Mouse (Mus musculus) stomach, postnatal 0 days (tissue): Measurements from ENCODE around the gene Cysltr1. TPM values are rescaled to one million over a fixed set of nuclear protein-coding genes. Genes with fewer than 3 reads are reported as not detected.

ENCODE experiments used
- ATAC-seq: fragments of 200-750 bp; cut with Nextera tagmentation; 2 replicates; pipeline ENCODE4 v1.8.0; 2017; ENCODE audit not compliant: low FRiP score, low TSS enrichment
- DNase-seq: peaks from one replicate; pipeline ENCODE4 v3.0.0-alpha.2; 2016; ENCODE audit warnings: low spot score
- H3K27ac ChIP-seq: fragments of 300-500 bp; sonication (generic); replicated peaks from 2 replicates; pipeline ENCODE4 v1.5.1; 2014; ENCODE audit warnings: mild to moderate bottlenecking, control low read depth
- H3K27me3 ChIP-seq: fragments of 300-500 bp; sonication (generic); 2 replicates; pipeline ENCODE4 v1.6.1; 2014; ENCODE audit warnings: low read length; ENCODE audit not compliant: control insufficient read depth, insufficient read depth
- H3K36me3 ChIP-seq: fragments of 300-500 bp; sonication (generic); 2 replicates; pipeline ENCODE4 v1.6.1; 2014; ENCODE audit warnings: low read length, mixed read lengths; ENCODE audit not compliant: control insufficient read depth, insufficient read depth
- H3K4me1 ChIP-seq: fragments of 300-500 bp; sonication (generic); replicated peaks from 2 replicates; pipeline ENCODE4 v1.6.1; 2014; ENCODE audit warnings: antibody characterized with exemption; ENCODE audit not compliant: control insufficient read depth, insufficient read depth
- H3K4me2 ChIP-seq: fragments of 300-500 bp; sonication (generic); replicated peaks from 2 replicates; pipeline ENCODE4 v1.6.1; 2014; ENCODE audit warnings: low read depth, mild to moderate bottlenecking, control low read depth, moderate library complexity
- H3K4me3 ChIP-seq: fragments of 300-500 bp; sonication (generic); 2 replicates; pipeline ENCODE4 v1.5.1; 2014; ENCODE audit warnings: low read depth, low read length, control low read depth
- H3K9ac ChIP-seq: fragments of 300-500 bp; sonication (generic); 2 replicates; pipeline ENCODE4 v1.6.1; 2014; ENCODE audit warnings: mild to moderate bottlenecking, low read length, control low read depth, mixed read lengths
- H3K9me3 ChIP-seq: fragments of 300-500 bp; sonication (generic); 2 replicates; pipeline ENCODE4 v1.6.1; 2016; ENCODE audit warnings: low read length; ENCODE audit not compliant: control insufficient read depth
- CTCF ChIP-seq: IDR thresholded peaks from 2 replicates; pipeline ENCODE4 v1.5.1; 2016; ENCODE audit warnings: antibody characterized with exemption, low read depth, mild to moderate bottlenecking, moderate library complexity
- EP300 ChIP-seq: optimal IDR thresholded peaks from 2 replicates; pipeline ENCODE3; 2016; ENCODE audit warnings: antibody characterized with exemption
- WGBS: fragments of 180-500 bp; shearing (Covaris S2); extraction: QIAGEN DNeasy Blood & Tissue Kit; methylation state at CpG from one replicate; pipeline ENCODE4 v1.1.7; 2014; 5-methylcytosine and 5-hydroxymethylcytosine counted together
- polyA plus RNA-seq: library from polyadenylated mRNA; unstranded; fragments of >200 nt; fragmentation: Nextera tagmentation; extraction: Ambion mirVana; gene quantifications from 2 replicates; pipeline ENCODE4 v1.2.1, GENCODE M21; 2015

The Cysltr1 gene
- 3.7 and 5.4 TPM in 2 replicates for polyA plus RNA-seq

DNA sequence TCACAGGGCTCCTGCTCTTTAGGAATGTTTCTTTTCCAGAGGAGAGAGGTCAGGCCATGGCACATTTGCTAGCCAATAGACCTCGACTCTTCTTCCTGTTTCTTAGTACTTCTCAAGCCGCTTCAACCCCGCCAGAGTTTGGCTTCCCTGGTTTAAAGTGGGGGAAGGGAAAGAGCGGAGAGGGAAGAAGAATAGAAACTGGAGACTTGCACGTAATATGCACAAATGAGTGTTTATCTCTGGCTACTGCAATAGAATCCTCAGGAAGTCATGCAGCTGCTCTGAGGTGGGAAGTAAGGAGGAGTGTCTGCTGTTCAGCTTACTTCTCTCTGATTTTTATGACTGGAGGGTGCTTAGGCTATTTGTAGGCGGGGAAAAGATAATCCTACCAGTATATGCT lies at the start of gene Cysltr1:
Gene Cysltr1, minus strand, starts transcription at position 294 of the 400 bp plus-strand sequence.
- ATAC-seq (no peak), DNase-seq (no peak)
- no peak for TF ChIP-seq EP300
- TF ChIP-seq CTCF, result no peak
- peak within 1 kb of the TSS; percentile 40; the same call in 1 of the 2 replicates for H3K27ac ChIP-seq
- 19% methylated on average over 6 of the region's 6 CpGs for WGBS
- H3K36me3 ChIP-seq, result no peaks in the 10 kb centered on the region
- no peaks in the 10 kb centered on the region for H3K9me3 ChIP-seq
- peak within 1 kb of the TSS; percentile 12; the same call in 1 of the 2 replicates for H3K4me3 ChIP-seq
- H3K4me2 ChIP-seq, result peak within 1 kb of the TSS; percentile 34
- no peaks in the 10 kb centered on the region for H3K4me1 ChIP-seq
- H3K9ac ChIP-seq, result no peak within 1 kb of the TSS
- no peaks in the 10 kb centered on the region for H3K27me3 ChIP-seq

DNA sequence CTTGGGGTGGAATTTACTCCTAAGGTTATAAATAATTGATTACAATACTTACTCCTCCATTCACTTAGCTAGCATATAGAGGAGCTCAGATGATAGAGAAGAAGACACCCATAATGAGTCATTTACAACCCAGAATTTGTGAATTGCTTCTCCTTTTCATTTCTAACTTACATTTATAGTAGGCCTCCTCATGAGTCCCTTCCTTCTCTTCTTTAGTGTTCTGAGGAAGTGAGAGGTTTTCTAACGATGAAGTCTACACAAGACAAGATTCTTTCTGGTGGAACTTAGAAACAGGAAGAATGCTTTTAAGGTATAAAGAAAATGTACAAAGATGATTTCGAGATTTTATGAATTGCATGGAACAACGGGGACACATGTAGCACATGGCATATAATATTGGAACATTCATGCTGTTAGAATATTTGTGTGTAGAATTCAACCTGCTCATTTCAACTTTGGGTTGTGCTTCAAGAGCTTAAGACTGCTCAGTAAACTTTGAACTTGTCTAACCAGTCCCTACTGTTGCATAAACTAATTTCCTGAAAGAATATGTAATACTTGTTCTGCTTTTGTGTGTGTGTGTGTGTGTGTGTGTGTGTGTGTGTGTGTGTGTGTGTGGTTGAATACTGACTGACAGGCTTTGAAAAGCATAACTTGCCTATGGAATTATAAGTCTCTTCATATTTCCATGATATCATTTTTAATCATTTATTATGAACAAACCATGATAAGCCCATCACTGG lies 31.5 kb upstream of the Cysltr1 start:
- H3K4me2 ChIP-seq, result no peak overlapping the region
- no peak overlapping the region for H3K4me3 ChIP-seq
- no peaks in the 10 kb centered on the region for H3K4me1 ChIP-seq
- DNase-seq, result no peak
- no peak overlapping the region for H3K27ac ChIP-seq
- WGBS, result 79% methylated on average over 3 of the region's 3 CpGs
- TF ChIP-seq EP300, result no peak
- no peaks in the 10 kb centered on the region for H3K27me3 ChIP-seq
- no peaks in the 10 kb centered on the region for H3K36me3 ChIP-seq
- no peak overlapping the region for H3K9ac ChIP-seq
- ATAC-seq, result no peak
- H3K9me3 ChIP-seq, result no peaks in the 10 kb centered on the region

GRCm38 (mm10) chrX:106633543-106633942 lies 30.1 kb upstream of the Cysltr1 start:
- H3K4me2 ChIP-seq, result no peak overlapping the region
- H3K27me3 ChIP-seq, result no peaks in the 10 kb centered on the region
- no peaks in the 10 kb centered on the region for H3K36me3 ChIP-seq
- ATAC-seq (no peak), DNase-seq (no peak)
- no peak for TF ChIP-seq EP300
- TF ChIP-seq CTCF, result no peak
- no peak overlapping the region for H3K27ac ChIP-seq
- no peaks in the 10 kb centered on the region for H3K9me3 ChIP-seq
- no peak overlapping the region for H3K9ac ChIP-seq
- H3K4me3 ChIP-seq, result no peak overlapping the region
- no peaks in the 10 kb centered on the region for H3K4me1 ChIP-seq

- Histone ChIP-seq H3K4me1 (no peaks in the 10 kb centered on the region), H3K9me3 (no peaks in the 10 kb centered on the region), H3K27ac (no peak overlapping the region), H3K9ac (no peak overlapping the region), H3K27me3 (no peaks in the 10 kb centered on the region), H3K36me3 (no peaks in the 10 kb centered on the region), H3K4me3 (no peak overlapping the region), H3K4me2 (no peak overlapping the region)
- ATAC-seq (no peak), DNase-seq (no peak)
- TF ChIP-seq CTCF (no peak), EP300 (no peak)
- 67% methylated on average over 1 of the region's 1 CpGs for WGBS
Measured at GRCm38 (mm10) chrX:106628514-106628913, 25.0 kb upstream of the Cysltr1 start.

- Histone ChIP-seq H3K9me3 (no peaks in the 10 kb centered on the region), H3K4me2 (no peak overlapping the region), H3K36me3 (no peaks in the 10 kb centered on the region), H3K27me3 (no peaks in the 10 kb centered on the region), H3K4me3 (no peak overlapping the region), H3K4me1 (no peaks in the 10 kb centered on the region), H3K9ac (no peak overlapping the region), H3K27ac (no peak overlapping the region)
- WGBS, result 38% methylated on average over 3 of the region's 3 CpGs
- DNase-seq (no peak), ATAC-seq (no peak)
- no peak for TF ChIP-seq CTCF
- TF ChIP-seq EP300, result no peak
Measured at GRCm38 (mm10) chrX:106623667-106624066, 20.2 kb upstream of the Cysltr1 start.

- Histone ChIP-seq H3K27me3 (no peaks in the 10 kb centered on the region), H3K36me3 (no peaks in the 10 kb centered on the region), H3K9me3 (no peaks in the 10 kb centered on the region), H3K27ac (no peak overlapping the region), H3K4me3 (no peak overlapping the region), H3K4me1 (no peaks in the 10 kb centered on the region), H3K4me2 (no peak overlapping the region), H3K9ac (no peak overlapping the region)
- DNase-seq (no peak), ATAC-seq (no peak)
- WGBS, result 40% methylated on average over 1 of the region's 1 CpGs
- TF ChIP-seq EP300 (no peak), CTCF (no peak)
Measured at GRCm38 (mm10) chrX:106622512-106622911, 19.0 kb upstream of the Cysltr1 start.
